Mouse (Mus musculus): ENCODE results near the gene Ano8. TPM values are rescaled to one million over a fixed set of nuclear protein-coding genes. Genes with fewer than 3 reads are reported as not detected.

Ano8 gene
- total and polyA plus RNA-seq, 2 experiments: 2.3 to 5.2 TPM

GRCm38 (mm10) chr8:71472601-71473386 is 13.0 kb downstream of the Ano8 start:
- Histone ChIP-seq H3K27me3 (ENCODE audit: control insufficient read depth, insufficient read depth, low read length) (no peaks in the 10 kb centered on the region), H3K79me2 (ENCODE audit: control insufficient read depth, insufficient read depth, low read length) (peaks cover 13% of the 10 kb centered on the region; the same call in 1 of the 2 replicates), H3K4me1 (ENCODE audit: control insufficient read depth, insufficient read depth, low read length) (peaks cover 6% of the 10 kb centered on the region), H3K9ac (ENCODE audit: low read depth, low read length) (no peak overlapping the region), H3K27ac (replicated peaks; ENCODE audit: insufficient read depth, low read depth, low read length) (no peak overlapping the region), H3K36me3 (ENCODE audit: control insufficient read depth, insufficient read depth, low read length) (no peaks in the 10 kb centered on the region), H3K4me3 (ENCODE audit: insufficient read depth, low read depth, low read length) (no peak overlapping the region)
- TF ChIP-seq CTCF (IDR thresholded peaks at IDR 0.05; ENCODE audit: low read depth, low read length) (peak; percentile 41; the same call in 1 of the 2 replicates), POLR2A (IDR thresholded peaks at IDR 0.05; ENCODE audit: extremely low read depth, insufficient read depth, low read length) (no peak)
- no peak for DNase-seq (ENCODE audit: extremely low read depth, low read depth, low spot score)
- WGBS: 92% methylated on average over 8 of the region's 8 CpGs

- H3K4me3 ChIP-seq (ENCODE audit: insufficient read depth, low read depth, low read length): no peak overlapping the region
- 96% methylated on average over 17 of the region's 17 CpGs for WGBS
- no peaks in the 10 kb centered on the region for H3K36me3 ChIP-seq (ENCODE audit: control insufficient read depth, insufficient read depth, low read length)
- no peak for TF ChIP-seq POLR2A (IDR thresholded peaks at IDR 0.05; ENCODE audit: extremely low read depth, insufficient read depth, low read length)
- no peak for TF ChIP-seq CTCF (IDR thresholded peaks at IDR 0.05; ENCODE audit: low read depth, low read length)
- no peak overlapping the region for H3K9ac ChIP-seq (ENCODE audit: low read depth, low read length)
- peaks cover 6% of the 10 kb centered on the region for H3K4me1 ChIP-seq (ENCODE audit: control insufficient read depth, insufficient read depth, low read length)
- H3K79me2 ChIP-seq (ENCODE audit: control insufficient read depth, insufficient read depth, low read length): peaks cover 13% of the 10 kb centered on the region; the same call in 1 of the 2 replicates
- no peak for DNase-seq (ENCODE audit: extremely low read depth, low read depth, low spot score)
- H3K27ac ChIP-seq (replicated peaks; ENCODE audit: insufficient read depth, low read depth, low read length): no peak overlapping the region
- H3K27me3 ChIP-seq (ENCODE audit: control insufficient read depth, insufficient read depth, low read length): no peaks in the 10 kb centered on the region
These were observed 13.9 kb downstream of the Ano8 start for GRCm38 (mm10) chr8:71471861-71472260.

DNA sequence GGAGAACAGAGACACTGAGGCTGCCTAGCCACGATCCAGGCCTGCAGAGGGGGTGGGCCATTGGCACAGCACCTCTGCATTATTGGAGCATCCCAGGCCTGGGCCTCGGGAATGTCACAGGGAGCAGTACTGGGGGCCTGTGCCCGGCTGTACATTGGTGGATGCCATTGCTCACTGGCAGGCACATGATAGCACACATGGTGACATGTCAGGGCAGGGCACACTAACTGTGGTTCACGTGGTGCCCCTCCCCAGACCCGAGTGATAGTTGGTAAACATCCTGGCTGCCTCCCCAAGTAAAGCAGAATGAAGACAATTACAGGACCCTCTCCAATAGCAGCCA is 14.9 kb downstream of the Ano8 start:
- no peaks in the 10 kb centered on the region for H3K27me3 ChIP-seq (ENCODE audit: control insufficient read depth, insufficient read depth, low read length)
- no peak overlapping the region for H3K27ac ChIP-seq (replicated peaks; ENCODE audit: insufficient read depth, low read depth, low read length)
- H3K4me1 ChIP-seq (ENCODE audit: control insufficient read depth, insufficient read depth, low read length): peaks cover 6% of the 10 kb centered on the region
- DNase-seq (ENCODE audit: extremely low read depth, low read depth, low spot score): no peak
- TF ChIP-seq POLR2A (IDR thresholded peaks at IDR 0.05; ENCODE audit: extremely low read depth, insufficient read depth, low read length) (no peak), CTCF (IDR thresholded peaks at IDR 0.05; ENCODE audit: low read depth, low read length) (no peak)
- H3K36me3 ChIP-seq (ENCODE audit: control insufficient read depth, insufficient read depth, low read length): no peaks in the 10 kb centered on the region
- H3K79me2 ChIP-seq (ENCODE audit: control insufficient read depth, insufficient read depth, low read length): peaks cover 13% of the 10 kb centered on the region; the same call in 1 of the 2 replicates
- H3K9ac ChIP-seq (ENCODE audit: low read depth, low read length): no peak overlapping the region
- 78% methylated on average over 5 of the region's 5 CpGs for WGBS
- no peak overlapping the region for H3K4me3 ChIP-seq (ENCODE audit: insufficient read depth, low read depth, low read length)

- TF ChIP-seq CTCF (IDR thresholded peaks at IDR 0.05; ENCODE audit: low read depth, low read length) (no peak), POLR2A (IDR thresholded peaks at IDR 0.05; ENCODE audit: extremely low read depth, insufficient read depth, low read length) (no peak)
- Histone ChIP-seq H3K79me2 (ENCODE audit: control insufficient read depth, insufficient read depth, low read length) (peaks cover 13% of the 10 kb centered on the region; the same call in 1 of the 2 replicates), H3K27me3 (ENCODE audit: control insufficient read depth, insufficient read depth, low read length) (no peaks in the 10 kb centered on the region), H3K27ac (replicated peaks; ENCODE audit: insufficient read depth, low read depth, low read length) (no peak overlapping the region), H3K4me3 (ENCODE audit: insufficient read depth, low read depth, low read length) (no peak overlapping the region), H3K36me3 (ENCODE audit: control insufficient read depth, insufficient read depth, low read length) (no peaks in the 10 kb centered on the region), H3K9ac (ENCODE audit: low read depth, low read length) (no peak overlapping the region; the same call in 1 of the 2 replicates), H3K4me1 (ENCODE audit: control insufficient read depth, insufficient read depth, low read length) (peaks cover 11% of the 10 kb centered on the region)
- WGBS: 87% methylated on average over 3 of the region's 3 CpGs
- no peak for DNase-seq (ENCODE audit: extremely low read depth, low read depth, low spot score)
These were observed 15.4 kb downstream of the Ano8 start for GRCm38 (mm10) chr8:71470146-71470912.

DNA sequence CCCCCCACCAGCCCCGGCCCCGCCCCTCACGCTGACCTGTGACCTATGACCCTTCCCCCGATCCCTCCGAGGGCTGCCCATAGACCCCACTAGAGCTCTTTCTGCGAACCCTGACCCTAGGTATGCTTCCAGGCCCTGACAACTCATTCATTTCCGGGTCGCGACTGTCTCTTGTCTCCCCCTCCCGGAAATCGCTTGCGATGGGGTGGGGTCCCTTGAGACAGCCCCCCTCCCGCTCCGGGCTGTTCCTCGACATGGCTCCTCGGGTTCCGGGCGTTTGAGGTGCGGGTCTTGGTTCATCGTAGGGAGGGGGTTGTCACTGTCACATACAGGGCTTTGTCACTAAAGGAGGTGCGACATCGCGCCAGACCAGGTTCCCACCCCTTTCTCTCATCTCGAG is 16.4 kb downstream of the Ano8 start:
- peak overlapping the region; percentile 86 for H3K4me3 ChIP-seq (ENCODE audit: insufficient read depth, low read depth, low read length)
- 1% methylated on average over 24 of the region's 24 CpGs for WGBS
- no peaks in the 10 kb centered on the region for H3K27me3 ChIP-seq (ENCODE audit: control insufficient read depth, insufficient read depth, low read length)
- no peak for TF ChIP-seq POLR2A (IDR thresholded peaks at IDR 0.05; ENCODE audit: extremely low read depth, insufficient read depth, low read length)
- TF ChIP-seq CTCF (IDR thresholded peaks at IDR 0.05; ENCODE audit: low read depth, low read length): no peak
- no peak overlapping the region; the same call in 1 of the 2 replicates for H3K27ac ChIP-seq (replicated peaks; ENCODE audit: insufficient read depth, low read depth, low read length)
- peaks cover 10% of the 10 kb centered on the region; the same call in 1 of the 2 replicates for H3K4me1 ChIP-seq (ENCODE audit: control insufficient read depth, insufficient read depth, low read length)
- H3K79me2 ChIP-seq (ENCODE audit: control insufficient read depth, insufficient read depth, low read length): peaks cover 13% of the 10 kb centered on the region; the same call in 1 of the 2 replicates
- peak; percentile 40 for DNase-seq (ENCODE audit: extremely low read depth, low read depth, low spot score)
- H3K9ac ChIP-seq (ENCODE audit: low read depth, low read length): peak overlapping the region; percentile 92
- H3K36me3 ChIP-seq (ENCODE audit: control insufficient read depth, insufficient read depth, low read length): no peaks in the 10 kb centered on the region
